Mouse (Mus musculus) kidney, adult 2 months (tissue): ENCODE results near the gene Col13a1.

ENCODE experiments used
- CTCF ChIP-seq: fragments of 200-500 bp; conservative IDR thresholded peaks from 2 replicates; pipeline ENCODE4 v1.5.1; 2011; ENCODE audit warnings: low read depth, mild to moderate bottlenecking, control low read depth, low read length, moderate library complexity, mixed read lengths; ENCODE audit not compliant: insufficient read depth, insufficient read length
- POLR2A ChIP-seq: fragments of 200-500 bp; IDR thresholded peaks from one replicate; pipeline ENCODE4 v1.6.1; 2011; ENCODE audit warnings: low read depth, low read length, control low read depth

- no peak for TF ChIP-seq CTCF
- no peak for TF ChIP-seq POLR2A
Measured at GRCm38 (mm10) chr10:61931678-61932077, 47.2 kb downstream of the Col13a1 start.
